Mouse (Mus musculus): ENCODE measurements around the gene 4930415O20Rik. TPM values are rescaled to one million over a fixed set of nuclear protein-coding genes. Genes with fewer than 3 reads are reported as not detected.

The 4930415O20Rik gene
- polyA plus RNA-seq, 1 experiment from 2014 or later = not detected

GRCm38 (mm10) chr15:98543341-98543740, 27.5 kb upstream of the 4930415O20Rik start:
- Histone ChIP-seq H3K4me1 (ENCODE audit: insufficient read depth) (peaks cover 7% of the 10 kb centered on the region), H3K9ac (replicated peaks) (no peak overlapping the region), H3K4me3 (ENCODE audit: low read depth, low read length) (no peak overlapping the region), H3K27me3 (ENCODE audit: insufficient read depth, low read length) (no peaks in the 10 kb centered on the region), H3K4me2 (ENCODE audit: low read depth, low read length) (no peak overlapping the region), H3K27ac (ENCODE audit: low read depth) (no peak overlapping the region), H3K36me3 (replicated peaks; ENCODE audit: insufficient read depth, low read length) (peaks cover 70% of the 10 kb centered on the region), H3K9me3 (ENCODE audit: low read length) (no peaks in the 10 kb centered on the region)
- no peak for DNase-seq
- ATAC-seq = no peak
- WGBS (ENCODE audit: insufficient replicate concordance) = 87% methylated on average over 4 of the region's 4 CpGs
- no peak for TF ChIP-seq EP300 (IDR thresholded peaks at IDR 0.05; ENCODE audit: low read depth)
- TF ChIP-seq CTCF (IDR thresholded peaks at IDR 0.05; ENCODE audit: low read depth) = no peak

DNA sequence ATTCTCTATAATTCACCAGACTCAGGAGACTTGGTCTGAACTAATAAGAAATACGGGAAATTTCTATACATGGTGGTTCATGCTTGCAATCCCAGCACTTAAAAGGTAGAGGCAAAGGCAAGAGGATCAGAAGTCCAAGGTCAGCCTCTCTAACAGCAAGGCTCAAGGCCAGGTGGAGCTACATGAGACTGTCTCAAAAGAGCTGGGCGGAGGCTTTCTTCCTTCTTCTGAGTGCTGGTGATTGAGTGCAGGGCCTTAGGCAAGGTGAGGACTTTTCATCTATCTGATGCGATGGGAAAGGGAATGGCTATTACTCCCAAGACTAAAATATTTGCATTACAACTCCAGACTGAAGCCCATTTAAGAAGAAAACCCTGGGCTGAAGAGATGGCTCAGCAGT, 25.7 kb upstream of the 4930415O20Rik start:
- Histone ChIP-seq H3K4me1 (ENCODE audit: insufficient read depth) (peaks cover 6% of the 10 kb centered on the region), H3K36me3 (replicated peaks; ENCODE audit: insufficient read depth, low read length) (peaks cover 76% of the 10 kb centered on the region), H3K4me3 (ENCODE audit: low read depth, low read length) (no peak overlapping the region), H3K27ac (ENCODE audit: low read depth) (no peak overlapping the region), H3K9ac (replicated peaks) (no peak overlapping the region), H3K27me3 (ENCODE audit: insufficient read depth, low read length) (no peaks in the 10 kb centered on the region), H3K4me2 (ENCODE audit: low read depth, low read length) (no peak overlapping the region), H3K9me3 (ENCODE audit: low read length) (no peaks in the 10 kb centered on the region)
- 93% methylated on average over 3 of the region's 3 CpGs for WGBS (ENCODE audit: insufficient replicate concordance)
- DNase-seq (no peak), ATAC-seq (no peak)
- TF ChIP-seq CTCF (IDR thresholded peaks at IDR 0.05; ENCODE audit: low read depth) (no peak), EP300 (IDR thresholded peaks at IDR 0.05; ENCODE audit: low read depth) (no peak)

DNA sequence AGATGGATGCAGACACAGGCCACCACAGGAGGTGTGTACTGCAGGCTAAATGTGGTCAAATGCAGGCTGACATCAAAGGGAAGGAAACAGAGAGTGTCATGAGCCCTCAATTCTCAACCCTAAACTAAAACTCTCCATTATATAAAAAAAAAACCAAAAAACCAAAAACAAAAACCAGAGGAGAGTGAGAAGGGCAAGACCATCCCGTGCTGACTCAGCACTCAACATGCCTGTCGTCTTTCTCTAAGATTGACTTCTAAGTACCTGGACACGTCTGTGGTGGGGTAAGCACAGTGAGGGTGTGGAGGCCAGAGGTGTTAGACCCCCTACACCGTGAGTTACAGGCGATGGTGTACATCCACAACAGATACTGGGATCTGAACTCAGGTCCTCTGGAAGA, 24.0 kb upstream of the 4930415O20Rik start:
- Histone ChIP-seq H3K4me3 (ENCODE audit: low read depth, low read length) (no peak overlapping the region), H3K4me1 (ENCODE audit: insufficient read depth) (no peaks in the 10 kb centered on the region; the same call in 1 of the 2 replicates), H3K9ac (replicated peaks) (no peak overlapping the region), H3K27ac (ENCODE audit: low read depth) (no peak overlapping the region), H3K4me2 (ENCODE audit: low read depth, low read length) (no peak overlapping the region), H3K27me3 (ENCODE audit: insufficient read depth, low read length) (no peaks in the 10 kb centered on the region), H3K36me3 (replicated peaks; ENCODE audit: insufficient read depth, low read length) (peaks cover 88% of the 10 kb centered on the region), H3K9me3 (ENCODE audit: low read length) (no peaks in the 10 kb centered on the region)
- WGBS (ENCODE audit: insufficient replicate concordance) = 86% methylated on average over 5 of the region's 5 CpGs
- ATAC-seq = no peak
- TF ChIP-seq EP300 (IDR thresholded peaks at IDR 0.05; ENCODE audit: low read depth) (no peak), CTCF (IDR thresholded peaks at IDR 0.05; ENCODE audit: low read depth) (no peak)
- no peak for DNase-seq

GRCm38 (mm10) chr15:98552758-98553157, 18.0 kb upstream of the 4930415O20Rik start:
- 85% methylated on average over 2 of the region's 2 CpGs for WGBS (ENCODE audit: insufficient replicate concordance)
- no peaks in the 10 kb centered on the region for H3K27me3 ChIP-seq (ENCODE audit: insufficient read depth, low read length)
- TF ChIP-seq CTCF (IDR thresholded peaks at IDR 0.05; ENCODE audit: low read depth) (no peak), EP300 (IDR thresholded peaks at IDR 0.05; ENCODE audit: low read depth) (no peak)

DNA sequence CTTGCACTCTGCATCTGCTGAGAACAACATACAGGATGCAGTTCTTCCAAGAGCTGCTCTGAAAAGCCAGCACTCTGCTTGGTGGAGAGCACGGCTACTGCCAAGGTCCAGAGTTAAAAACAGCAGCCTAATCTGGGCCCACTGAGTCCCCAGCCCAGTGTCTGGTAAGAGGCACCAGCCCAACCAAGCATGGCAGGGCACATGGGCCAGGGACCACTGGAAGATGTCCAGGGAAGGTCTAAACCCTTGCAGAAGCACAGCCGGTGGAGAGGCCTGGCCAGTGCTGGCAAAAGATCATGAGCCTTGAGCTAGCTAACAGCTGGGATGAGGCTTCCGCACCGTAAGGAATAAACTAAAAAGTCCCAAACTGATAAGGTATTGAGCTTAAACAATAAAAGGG, 14.9 kb upstream of the 4930415O20Rik start:
- H3K4me3 ChIP-seq (ENCODE audit: low read depth, low read length) = no peak overlapping the region
- ATAC-seq (no peak), DNase-seq (no peak)
- H3K36me3 ChIP-seq (replicated peaks; ENCODE audit: insufficient read depth, low read length) = peaks cover 71% of the 10 kb centered on the region
- H3K4me1 ChIP-seq (ENCODE audit: insufficient read depth) = no peaks in the 10 kb centered on the region
- H3K27me3 ChIP-seq (ENCODE audit: insufficient read depth, low read length) = no peaks in the 10 kb centered on the region
- H3K9ac ChIP-seq (replicated peaks) = no peak overlapping the region
- no peak overlapping the region for H3K4me2 ChIP-seq (ENCODE audit: low read depth, low read length)
- H3K27ac ChIP-seq (ENCODE audit: low read depth) = no peak overlapping the region
- 92% methylated on average over 4 of the region's 4 CpGs for WGBS (ENCODE audit: insufficient replicate concordance)
- H3K9me3 ChIP-seq (ENCODE audit: low read length) = no peaks in the 10 kb centered on the region
- no peak for TF ChIP-seq EP300 (IDR thresholded peaks at IDR 0.05; ENCODE audit: low read depth)
- no peak for TF ChIP-seq CTCF (IDR thresholded peaks at IDR 0.05; ENCODE audit: low read depth)

More at GRCm38 (mm10) chr15:98552758-98553157, 18.0 kb upstream of the 4930415O20Rik start:
- ATAC-seq (no peak), DNase-seq (no peak)
- H3K9me3 ChIP-seq (ENCODE audit: low read length) = no peaks in the 10 kb centered on the region
- no peak overlapping the region for H3K4me2 ChIP-seq (ENCODE audit: low read depth, low read length)
- H3K9ac ChIP-seq (replicated peaks) = no peak overlapping the region
- peaks cover 74% of the 10 kb centered on the region for H3K36me3 ChIP-seq (replicated peaks; ENCODE audit: insufficient read depth, low read length)
- H3K27ac ChIP-seq (ENCODE audit: low read depth) = no peak overlapping the region
- H3K4me1 ChIP-seq (ENCODE audit: insufficient read depth) = no peaks in the 10 kb centered on the region
- no peak overlapping the region for H3K4me3 ChIP-seq (ENCODE audit: low read depth, low read length)

DNA sequence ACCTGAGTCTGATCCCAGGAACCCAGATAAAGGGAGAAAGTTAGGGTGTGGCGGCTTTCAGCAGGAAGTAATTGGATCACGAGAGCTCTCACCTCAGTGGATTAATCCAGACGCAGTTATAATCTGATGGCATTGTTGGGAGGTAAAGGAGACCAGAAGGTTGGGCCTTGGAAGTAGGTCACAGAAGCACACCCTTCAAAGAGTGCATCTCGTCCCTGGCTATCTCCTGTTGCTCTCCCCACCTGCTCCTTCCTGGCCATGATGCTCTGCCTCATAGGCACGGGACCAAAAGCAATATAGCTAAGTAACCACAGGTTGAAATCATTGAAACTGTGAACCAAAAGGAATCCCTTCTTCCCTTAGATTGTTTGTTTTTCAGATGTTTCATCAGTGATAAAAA, 13.6 kb upstream of the 4930415O20Rik start:
- Histone ChIP-seq H3K4me3 (ENCODE audit: low read depth, low read length) (no peak overlapping the region), H3K9ac (replicated peaks) (no peak overlapping the region), H3K27me3 (ENCODE audit: insufficient read depth, low read length) (no peaks in the 10 kb centered on the region), H3K27ac (ENCODE audit: low read depth) (no peak overlapping the region), H3K36me3 (replicated peaks; ENCODE audit: insufficient read depth, low read length) (peaks cover 59% of the 10 kb centered on the region), H3K4me2 (ENCODE audit: low read depth, low read length) (no peak overlapping the region), H3K9me3 (ENCODE audit: low read length) (no peaks in the 10 kb centered on the region), H3K4me1 (ENCODE audit: insufficient read depth) (no peaks in the 10 kb centered on the region)
- TF ChIP-seq CTCF (IDR thresholded peaks at IDR 0.05; ENCODE audit: low read depth) (no peak), EP300 (IDR thresholded peaks at IDR 0.05; ENCODE audit: low read depth) (no peak)
- no peak for ATAC-seq
- no peak for DNase-seq
- WGBS (ENCODE audit: insufficient replicate concordance) = 92% methylated on average over 5 of the region's 5 CpGs

GRCm38 (mm10) chr15:98566973-98567277, 3.9 kb upstream of the 4930415O20Rik start:
- peaks cover 21% of the 10 kb centered on the region for H3K4me1 ChIP-seq (ENCODE audit: insufficient read depth)
- H3K27me3 ChIP-seq (ENCODE audit: insufficient read depth, low read length) = no peaks in the 10 kb centered on the region
- peak overlapping the region; percentile 98 for H3K27ac ChIP-seq (ENCODE audit: low read depth)
- peaks cover 14% of the 10 kb centered on the region; the same call in 1 of the 2 replicates for H3K36me3 ChIP-seq (replicated peaks; ENCODE audit: insufficient read depth, low read length)
- WGBS (ENCODE audit: insufficient replicate concordance) = under 1% methylated on average over 15 of the region's 15 CpGs
- peak overlapping the region; percentile 88 for H3K9ac ChIP-seq (replicated peaks)
- H3K4me3 ChIP-seq (ENCODE audit: low read depth, low read length) = peak overlapping the region; percentile 83
- H3K9me3 ChIP-seq (ENCODE audit: low read length) = no peaks in the 10 kb centered on the region
- TF ChIP-seq CTCF (IDR thresholded peaks at IDR 0.05; ENCODE audit: low read depth) = no peak
- no peak for TF ChIP-seq EP300 (IDR thresholded peaks at IDR 0.05; ENCODE audit: low read depth)
- peak overlapping the region; percentile 78 for H3K4me2 ChIP-seq (ENCODE audit: low read depth, low read length)
- DNase-seq = no peak
- ATAC-seq = no peak

Measured in liver, postnatal 0 days (tissue).